Mouse (Mus musculus): ENCODE results near the gene Gm20604. TPM values are rescaled to one million over a fixed set of nuclear protein-coding genes. Genes with fewer than 3 reads are reported as not detected.

Gene Gm20604
- total RNA-seq, 2 experiments from 2014 or later = 4.6 to 5.6 TPM

DNA sequence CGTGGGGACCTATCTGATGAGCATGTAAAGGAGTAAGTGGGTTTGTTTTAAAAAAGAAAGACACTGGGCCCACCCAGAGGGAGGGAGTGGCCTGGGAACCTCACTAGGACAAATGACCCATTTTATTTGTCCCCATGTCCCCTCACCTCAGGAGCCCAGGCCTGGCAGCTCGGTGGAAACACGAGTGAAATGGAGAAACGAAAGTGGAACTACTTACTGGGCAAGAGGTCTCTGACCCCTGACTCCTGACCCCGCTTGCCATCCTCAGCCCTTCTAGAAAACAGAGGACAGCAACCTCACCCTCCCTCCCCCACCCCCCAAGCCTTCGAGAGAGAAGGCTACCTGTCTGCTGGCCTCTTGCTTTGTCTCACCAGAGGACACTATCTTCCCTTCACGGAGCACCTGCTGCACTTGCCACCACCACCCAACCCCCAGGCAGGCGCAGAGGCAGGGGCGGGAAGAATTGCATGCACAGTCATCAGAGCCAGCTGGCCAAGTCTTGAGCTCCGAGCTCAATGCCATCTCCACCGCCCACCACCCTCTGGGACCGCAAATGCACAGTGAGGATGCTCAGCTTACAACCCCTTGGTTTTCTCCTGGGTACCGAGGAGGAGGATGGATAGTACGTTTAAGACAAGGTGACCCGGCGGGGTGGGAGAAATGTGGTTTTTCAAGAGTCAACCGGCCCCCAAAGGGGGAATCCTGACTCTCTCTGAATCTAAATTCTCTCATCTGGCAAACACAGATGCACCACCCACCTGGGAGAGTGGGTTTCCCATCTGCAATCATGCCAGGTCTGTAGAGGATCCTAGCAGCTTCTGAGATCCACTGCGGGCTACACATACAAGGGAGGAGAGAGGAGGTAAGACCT lies 62.9 kb downstream of the Gm20604 start:
- intact Hi-C loops (cut with DNase I) = no loop called here
- no peak for DNase-seq

DNA sequence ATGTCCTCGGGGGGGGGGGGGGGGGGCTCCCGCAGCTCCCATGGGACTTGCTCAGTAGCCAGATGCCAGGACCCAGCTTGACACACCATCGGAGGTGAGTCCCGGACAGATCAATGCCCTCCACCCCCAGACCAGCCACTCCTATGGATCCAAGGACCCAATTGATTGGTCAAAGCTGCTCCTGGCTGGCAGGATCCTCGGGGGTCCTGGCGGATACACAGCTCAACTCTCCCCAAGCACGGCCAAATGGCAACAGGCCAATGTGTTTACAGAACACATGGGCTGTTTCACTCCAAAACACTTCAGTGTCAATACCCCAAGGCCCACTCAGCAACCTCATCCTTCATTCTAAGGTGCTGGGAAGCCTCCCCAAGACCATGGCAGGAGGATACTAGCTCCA lies 66.7 kb downstream of the Gm20604 start:
- no peak for DNase-seq
- intact Hi-C loops (cut with DNase I) = no loop called here

Other genes starting within 250 kb of the Gm20604 start
- under 1 TPM in 1 of 2 experiments, not detected in 1; 0.15 TPM for gene Chga, start 203.7 kb downstream of the Gm20604 start, total RNA-seq (2021)
- gene Itpk1, start 53.7 kb downstream of the Gm20604 start, total RNA-seq (2021) = 10 to 100 TPM; 10.7 to 13.0 TPM
- gene Moap1, start 15.0 kb downstream of the Gm20604 start, total RNA-seq (2021) = 1 to 10 TPM; 6.3 to 6.6 TPM
- 1 to 10 TPM; 3.9 to 5.4 TPM for gene Tmem251, start 14.9 kb downstream of the Gm20604 start, total RNA-seq (2021)
- gene Gm28051, start 907 bp downstream of the Gm20604 start, total RNA-seq (2021) = not detected
- 10 to 100 TPM in 1 of 2 experiments, 1 to 10 TPM in 1; 9.3 to 10.6 TPM for gene Gon7, start 869 bp downstream of the Gm20604 start, total RNA-seq (2021)
- gene Ubr7, start 705 bp downstream of the Gm20604 start, total RNA-seq (2021) = 10 to 100 TPM; 26.4 to 30.0 TPM
- gene Btbd7, start 119.8 kb upstream of the Gm20604 start, total RNA-seq (2021) = 10 to 100 TPM; 29.7 to 30.8 TPM
- not detected for gene Cox8c, start 140.6 kb upstream of the Gm20604 start, total RNA-seq (2021)
- gene Unc79, start 190.2 kb upstream of the Gm20604 start, total RNA-seq (2021) = under 1 TPM; 0.05 to 0.12 TPM